Mouse (Mus musculus): ENCODE data around the gene Nfib. TPM values are rescaled to one million over a fixed set of nuclear protein-coding genes. Genes with fewer than 3 reads are reported as not detected.

Nfib gene
- total and polyA plus RNA-seq, 3 experiments, result not detected

- Histone ChIP-seq H3K4me3 (ENCODE audit: control insufficient read depth in 1 of 2, insufficient read depth in 1 of 2, low read depth in 2 of 2, low read length in 2 of 2) (no peak overlapping the region), H3K4me1 (ENCODE audit: control insufficient read depth in 1 of 2, insufficient read depth in 2 of 2, low read length in 2 of 2) (no peaks in the 10 kb centered on the region), H3K9me3 (replicated peaks; ENCODE audit: insufficient read depth, low read length) (no peaks in the 10 kb centered on the region), H3K27me3 (ENCODE audit: control insufficient read depth in 1 of 2, insufficient read depth in 2 of 2, low read length in 2 of 2) (no peaks in the 10 kb centered on the region), H3K36me3 (ENCODE audit: control insufficient read depth in 1 of 2, insufficient read depth in 2 of 2, low read length in 2 of 2) (no peaks in the 10 kb centered on the region), H3K79me2 (ENCODE audit: control insufficient read depth, insufficient read depth, low read length, poor library complexity) (no peaks in the 10 kb centered on the region), H3K27ac (ENCODE audit: control insufficient read depth, low read depth, low read length) (no peak overlapping the region), H3K9ac (ENCODE audit: control insufficient read depth, low read depth, low read length, poor library complexity, severe bottlenecking) (no peak overlapping the region)
- TF ChIP-seq TCF12 (IDR thresholded peaks at IDR 0.05; ENCODE audit: low read depth, low read length), result no peak
- no peak for TF ChIP-seq MXI1 (IDR thresholded peaks at IDR 0.05; ENCODE audit: low read depth, low read length)
- TF ChIP-seq CTCF (IDR thresholded peaks at IDR 0.05 in 2 of 3, conservative IDR thresholded peaks at IDR 0.05 in 1 of 3; ENCODE audit: control insufficient read depth in 1 of 3, insufficient read depth in 1 of 3, low read depth in 2 of 3, low read length in 3 of 3, poor library complexity in 1 of 3, severe bottlenecking in 1 of 3), result no peak
- no peak for TF ChIP-seq MYB (IDR thresholded peaks at IDR 0.05; ENCODE audit: low read depth, low read length)
- TF ChIP-seq ZMIZ1 (IDR thresholded peaks at IDR 0.05; ENCODE audit: low read depth, low read length), result no peak
- DNase-seq (ENCODE audit: low read depth, low spot score), result no peak
Observed at GRCm38 (mm10) chr4:82333413-82333812, 372.1 kb downstream of the Nfib start.

GRCm38 (mm10) chr4:82330095-82330494 is 375.5 kb downstream of the Nfib start:
- no peaks in the 10 kb centered on the region for H3K27me3 ChIP-seq (ENCODE audit: control insufficient read depth in 1 of 2, insufficient read depth in 2 of 2, low read length in 2 of 2)
- no peaks in the 10 kb centered on the region for H3K9me3 ChIP-seq (replicated peaks; ENCODE audit: insufficient read depth, low read length)
- no peaks in the 10 kb centered on the region for H3K79me2 ChIP-seq (ENCODE audit: control insufficient read depth, insufficient read depth, low read length, poor library complexity)

GRCm38 (mm10) chr4:82326140-82326529 is 379.4 kb downstream of the Nfib start:
- Histone ChIP-seq H3K27ac (ENCODE audit: control insufficient read depth, low read depth, low read length) (no peak overlapping the region), H3K9ac (ENCODE audit: control insufficient read depth, low read depth, low read length, poor library complexity, severe bottlenecking) (no peak overlapping the region), H3K9me3 (replicated peaks; ENCODE audit: insufficient read depth, low read length) (no peaks in the 10 kb centered on the region), H3K79me2 (ENCODE audit: control insufficient read depth, insufficient read depth, low read length, poor library complexity) (no peaks in the 10 kb centered on the region), H3K4me3 (ENCODE audit: control insufficient read depth in 1 of 2, insufficient read depth in 1 of 2, low read depth in 2 of 2, low read length in 2 of 2) (no peak overlapping the region), H3K27me3 (ENCODE audit: control insufficient read depth in 1 of 2, insufficient read depth in 2 of 2, low read length in 2 of 2) (no peaks in the 10 kb centered on the region), H3K36me3 (ENCODE audit: control insufficient read depth in 1 of 2, insufficient read depth in 2 of 2, low read length in 2 of 2) (no peaks in the 10 kb centered on the region), H3K4me1 (ENCODE audit: control insufficient read depth in 1 of 2, insufficient read depth in 2 of 2, low read length in 2 of 2) (no peaks in the 10 kb centered on the region)
- no peak for TF ChIP-seq ZNF384 (IDR thresholded peaks at IDR 0.05; ENCODE audit: low read depth, low read length)
- no peak for TF ChIP-seq HCFC1 (IDR thresholded peaks at IDR 0.05; ENCODE audit: low read depth, low read length)
- TF ChIP-seq UBTF (IDR thresholded peaks at IDR 0.05; ENCODE audit: borderline replicate concordance, insufficient read depth, low read depth, low read length), result no peak
- no peak for TF ChIP-seq TAL1 (IDR thresholded peaks at IDR 0.05; ENCODE audit: low read length)
- no peak for TF ChIP-seq USF2 (IDR thresholded peaks at IDR 0.05; ENCODE audit: borderline replicate concordance in 1 of 2, insufficient read depth in 1 of 2, low read depth in 1 of 2, low read length in 2 of 2)
- TF ChIP-seq MXI1 (IDR thresholded peaks at IDR 0.05; ENCODE audit: low read depth, low read length), result no peak
- no peak for TF ChIP-seq ELF1 (IDR thresholded peaks at IDR 0.05; ENCODE audit: low read depth, low read length)
- TF ChIP-seq BHLHE40 (IDR thresholded peaks at IDR 0.05; ENCODE audit: borderline replicate concordance, low read depth, low read length), result no peak
- no peak for TF ChIP-seq RCOR1 (IDR thresholded peaks at IDR 0.05; ENCODE audit: low read depth, low read length)
- TF ChIP-seq SIN3A (IDR thresholded peaks at IDR 0.05; ENCODE audit: low read length), result no peak
- no peak for TF ChIP-seq GABPA (IDR thresholded peaks at IDR 0.05; ENCODE audit: low read depth, low read length)
- no peak for TF ChIP-seq POLR2AphosphoS2 (IDR thresholded peaks at IDR 0.05; ENCODE audit: low read length)
- no peak for TF ChIP-seq KAT2A (conservative IDR thresholded peaks at IDR 0.05; ENCODE audit: low read depth, low read length)
- TF ChIP-seq ZMIZ1 (IDR thresholded peaks at IDR 0.05; ENCODE audit: low read depth, low read length), result no peak
- TF ChIP-seq MAX (IDR thresholded peaks at IDR 0.05; ENCODE audit: low read length), result no peak
- TF ChIP-seq MYB (IDR thresholded peaks at IDR 0.05; ENCODE audit: low read depth, low read length), result no peak
- TF ChIP-seq EP300 (IDR thresholded peaks at IDR 0.05; ENCODE audit: low read depth in 1 of 2, low read length in 2 of 2), result no peak
- no peak for TF ChIP-seq NELFE (IDR thresholded peaks at IDR 0.05; ENCODE audit: low read depth, low read length)
- TF ChIP-seq GATA1 (IDR thresholded peaks at IDR 0.05; ENCODE audit: low read depth, low read length), result no peak
- no peak for TF ChIP-seq MEF2A (IDR thresholded peaks at IDR 0.05; ENCODE audit: extremely low read depth, insufficient replicate concordance, low read depth, low read length, poor library complexity, severe bottlenecking)
- DNase-seq (ENCODE audit: low read depth, low spot score), result no peak

More at GRCm38 (mm10) chr4:82330095-82330494, 375.5 kb downstream of the Nfib start:
- no peak overlapping the region for H3K9ac ChIP-seq (ENCODE audit: control insufficient read depth, low read depth, low read length, poor library complexity, severe bottlenecking)
- H3K27ac ChIP-seq (ENCODE audit: control insufficient read depth, low read depth, low read length), result no peak overlapping the region
- no peaks in the 10 kb centered on the region for H3K4me1 ChIP-seq (ENCODE audit: control insufficient read depth in 1 of 2, insufficient read depth in 2 of 2, low read length in 2 of 2)
- H3K4me3 ChIP-seq (ENCODE audit: control insufficient read depth in 1 of 2, insufficient read depth in 1 of 2, low read depth in 2 of 2, low read length in 2 of 2), result no peak overlapping the region
- TF ChIP-seq SMC3 (IDR thresholded peaks at IDR 0.05; ENCODE audit: low read depth, low read length), result no peak
- no peak for TF ChIP-seq TCF12 (IDR thresholded peaks at IDR 0.05; ENCODE audit: low read depth, low read length)
- no peak for TF ChIP-seq ZC3H11A (IDR thresholded peaks at IDR 0.05; ENCODE audit: low read depth, low read length)
- TF ChIP-seq KAT2A (conservative IDR thresholded peaks at IDR 0.05; ENCODE audit: low read depth, low read length), result no peak
- DNase-seq (ENCODE audit: low read depth, low spot score), result no peak
- no peaks in the 10 kb centered on the region for H3K36me3 ChIP-seq (ENCODE audit: control insufficient read depth in 1 of 2, insufficient read depth in 2 of 2, low read length in 2 of 2)
